Mouse (Mus musculus): ENCODE measurements around the gene Aldh18a1. TPM values are rescaled to one million over a fixed set of nuclear protein-coding genes. Genes with fewer than 3 reads are reported as not detected.

The Aldh18a1 gene
- total and polyA plus RNA-seq, 3 experiments: 101 to 193 (median 120) TPM

- Histone ChIP-seq H3K79me2 (replicated peaks; ENCODE audit: control insufficient read depth, extremely low read depth, insufficient read depth, poor library complexity, severe bottlenecking) (no peaks in the 10 kb centered on the region), H3K9me3 (replicated peaks; ENCODE audit: low read length) (no peaks in the 10 kb centered on the region), H3K27ac (ENCODE audit: insufficient read depth, low read depth) (no peak overlapping the region), H3K4me3 (replicated peaks in 1 of 3; ENCODE audit: low read depth in 2 of 3, low read length in 2 of 3, poor library complexity in 1 of 3) (no peak overlapping the region), H3K36me3 (replicated peaks in 1 of 2; ENCODE audit: control insufficient read depth in 1 of 2, insufficient read depth in 1 of 2, low read length in 1 of 2) (peaks cover 9 to 49% of the 10 kb centered on the region in 2 experiments), H3K9ac (ENCODE audit: insufficient read depth, low read depth) (no peak overlapping the region), H3K4me1 (ENCODE audit: control insufficient read depth in 1 of 2, insufficient read depth in 2 of 2) (no peaks in the 10 kb centered on the region), H3K4me2 (ENCODE audit: insufficient read depth, low read depth, poor library complexity, severe bottlenecking) (no peak overlapping the region), H3K27me3 (replicated peaks) (no peaks in the 10 kb centered on the region)
- dilution Hi-C loops (cut with MboI; ENCODE audit: extremely low pct_ligation_motif_present, extremely low pct_unique_long_range_greater_than_20kb, low sequenced_read_pairs): no loop called here
- in situ Hi-C loops (cut with MboI; ENCODE audit: low pct_ligation_motif_present, low pct_unique_long_range_greater_than_20kb, low sequenced_read_pairs): no loop called here
- DNase-seq (ENCODE audit: extremely low read depth): no peak
- TF ChIP-seq SIN3A (IDR thresholded peaks at IDR 0.05; ENCODE audit: low read length): no peak
- no peak for TF ChIP-seq CHD1 (IDR thresholded peaks at IDR 0.05; ENCODE audit: low read depth, low read length)
- no peak for TF ChIP-seq ELF1 (IDR thresholded peaks at IDR 0.05; ENCODE audit: low read depth, low read length)
- no peak for TF ChIP-seq POLR2AphosphoS2 (IDR thresholded peaks at IDR 0.05; ENCODE audit: low read depth, low read length)
- TF ChIP-seq EP300 (IDR thresholded peaks at IDR 0.05; ENCODE audit: low read length): no peak
- TF ChIP-seq RCOR1 (conservative IDR thresholded peaks at IDR 0.05; ENCODE audit: low read depth, low read length): no peak
- TF ChIP-seq MXI1 (IDR thresholded peaks at IDR 0.05; ENCODE audit: low read depth, low read length): no peak
- TF ChIP-seq ZNF384 (IDR thresholded peaks at IDR 0.05; ENCODE audit: low read depth, low read length): no peak
- TF ChIP-seq POLR2A (IDR thresholded peaks at IDR 0.05; ENCODE audit: low read depth, low read length): no peak
- no peak for TF ChIP-seq E2F4 (IDR thresholded peaks at IDR 0.05; ENCODE audit: insufficient replicate concordance, low read depth, low read length)
- TF ChIP-seq NELFE (IDR thresholded peaks at IDR 0.05; ENCODE audit: low read depth, low read length): no peak
- no peak for TF ChIP-seq RAD21 (IDR thresholded peaks at IDR 0.05; ENCODE audit: low read depth, low read length)
- no peak for TF ChIP-seq GABPA (IDR thresholded peaks at IDR 0.05; ENCODE audit: insufficient replicate concordance, low read depth, low read length)
- TF ChIP-seq TCF12 (IDR thresholded peaks at IDR 0.05; ENCODE audit: low read depth, low read length): no peak
- TF ChIP-seq ZMIZ1 (IDR thresholded peaks at IDR 0.05; ENCODE audit: low read depth, low read length): no peak
- no peak for TF ChIP-seq PAX5 (IDR thresholded peaks at IDR 0.05; ENCODE audit: low read length)
- TF ChIP-seq ETS1 (conservative IDR thresholded peaks at IDR 0.05; ENCODE audit: low read depth, low read length): no peak
- TF ChIP-seq TBP (conservative IDR thresholded peaks at IDR 0.05; ENCODE audit: low read depth, low read length): no peak
- no peak for TF ChIP-seq USF2 (conservative IDR thresholded peaks at IDR 0.05; ENCODE audit: low read depth, low read length)
Measured at GRCm38 (mm10) chr19:40595831-40596230, 7.6 kb upstream of the Aldh18a1 start.

DNA sequence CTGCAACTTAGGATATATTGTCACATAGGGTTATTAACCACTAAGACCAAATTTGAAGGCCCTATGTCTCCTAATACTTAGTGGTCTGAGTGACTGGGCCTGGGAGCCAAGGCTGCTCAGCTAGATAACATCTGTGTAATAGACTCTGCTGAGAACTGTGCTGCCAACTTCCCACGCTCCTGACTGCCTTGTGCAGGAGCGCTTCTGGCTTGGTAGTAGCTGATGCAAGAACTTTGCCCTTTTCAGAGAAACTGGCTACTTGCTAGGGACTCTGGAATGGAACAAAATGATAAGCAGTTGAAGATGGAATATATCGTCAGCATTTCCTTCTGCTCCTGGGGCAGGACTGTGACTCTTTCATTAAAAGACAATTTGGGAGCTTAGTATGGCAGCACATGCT lies 7.0 kb upstream of the Aldh18a1 start:
- in situ Hi-C loops (cut with MboI; ENCODE audit: low pct_ligation_motif_present, low pct_unique_long_range_greater_than_20kb, low sequenced_read_pairs) (no loop called here), dilution Hi-C loops (cut with MboI; ENCODE audit: extremely low pct_ligation_motif_present, extremely low pct_unique_long_range_greater_than_20kb, low sequenced_read_pairs) (no loop called here)
- Histone ChIP-seq H3K27me3 (replicated peaks) (no peaks in the 10 kb centered on the region), H3K79me2 (replicated peaks; ENCODE audit: control insufficient read depth, extremely low read depth, insufficient read depth, poor library complexity, severe bottlenecking) (no peaks in the 10 kb centered on the region), H3K4me3 (replicated peaks in 1 of 3; ENCODE audit: low read depth in 2 of 3, low read length in 2 of 3, poor library complexity in 1 of 3) (no peak overlapping the region), H3K9me3 (replicated peaks; ENCODE audit: low read length) (no peaks in the 10 kb centered on the region), H3K36me3 (replicated peaks in 1 of 2; ENCODE audit: control insufficient read depth in 1 of 2, insufficient read depth in 1 of 2, low read length in 1 of 2) (peaks cover 9 to 54% of the 10 kb centered on the region in 2 experiments), H3K27ac (ENCODE audit: insufficient read depth, low read depth) (no peak overlapping the region), H3K4me2 (ENCODE audit: insufficient read depth, low read depth, poor library complexity, severe bottlenecking) (no peak overlapping the region), H3K4me1 (ENCODE audit: control insufficient read depth in 1 of 2, insufficient read depth in 2 of 2) (peaks cover 0 to 5% of the 10 kb centered on the region in 2 experiments; a peak in 2 of 4 replicates), H3K9ac (ENCODE audit: insufficient read depth, low read depth) (no peak overlapping the region)
- DNase-seq (ENCODE audit: extremely low read depth): no peak
- TF ChIP-seq ZMIZ1 (IDR thresholded peaks at IDR 0.05; ENCODE audit: low read depth, low read length) (no peak), IRF4 (IDR thresholded peaks at IDR 0.05; ENCODE audit: low read depth, low read length) (no peak), TCF12 (IDR thresholded peaks at IDR 0.05; ENCODE audit: low read depth, low read length) (no peak), TBP (conservative IDR thresholded peaks at IDR 0.05; ENCODE audit: low read depth, low read length) (no peak), ZKSCAN1 (IDR thresholded peaks at IDR 0.05; ENCODE audit: borderline replicate concordance, low read depth, low read length) (no peak), JUND (conservative IDR thresholded peaks at IDR 0.05; ENCODE audit: low read depth, low read length) (no peak), CTCF (conservative IDR thresholded peaks at IDR 0.05 in 1 of 2, IDR thresholded peaks at IDR 0.05 in 1 of 2; ENCODE audit: low read depth in 2 of 2, low read length in 2 of 2) (no peak), USF2 (conservative IDR thresholded peaks at IDR 0.05; ENCODE audit: low read depth, low read length) (no peak), POLR2A (IDR thresholded peaks at IDR 0.05; ENCODE audit: low read depth, low read length) (no peak)

Measured in CH12.LX (cell line).